Mouse (Mus musculus): ENCODE measurements around the gene Armc10.
"Not testable (repeated sequence)": the region's sequence is repeated elsewhere in the genome, so short reads cannot be mapped to it uniquely, and the experiment has no call there.

Gene Armc10

GRCm38 (mm10) chr5:21669307-21669706 lies 23.7 kb downstream of the Armc10 start:
- DNase-seq: no peak

- no peak for DNase-seq
These were observed 27.4 kb downstream of the Armc10 start for GRCm38 (mm10) chr5:21672812-21673635.

DNA sequence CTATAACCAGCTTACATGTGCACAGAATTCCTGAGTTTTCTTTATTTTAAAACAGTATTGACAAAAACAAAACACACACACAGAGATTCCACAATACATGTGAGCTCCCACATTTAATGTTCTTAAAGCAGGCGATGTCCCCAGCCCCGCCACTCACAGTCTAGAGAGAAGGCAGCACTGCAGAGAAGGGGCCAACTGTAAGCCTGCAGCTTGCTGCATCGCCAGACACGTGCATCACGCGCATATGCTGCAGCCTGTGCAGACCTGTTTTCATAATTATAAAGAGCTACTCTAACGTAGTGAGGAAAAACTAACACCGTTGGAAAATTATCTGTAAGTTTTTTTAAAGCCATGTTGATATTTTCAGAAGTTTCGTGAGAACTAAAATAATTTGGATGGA lies 28.1 kb downstream of the Armc10 start:
- DNase-seq: no peak

- DNase-seq: no peak
These were observed 29.4 kb downstream of the Armc10 start for GRCm38 (mm10) chr5:21675019-21675418.

DNA sequence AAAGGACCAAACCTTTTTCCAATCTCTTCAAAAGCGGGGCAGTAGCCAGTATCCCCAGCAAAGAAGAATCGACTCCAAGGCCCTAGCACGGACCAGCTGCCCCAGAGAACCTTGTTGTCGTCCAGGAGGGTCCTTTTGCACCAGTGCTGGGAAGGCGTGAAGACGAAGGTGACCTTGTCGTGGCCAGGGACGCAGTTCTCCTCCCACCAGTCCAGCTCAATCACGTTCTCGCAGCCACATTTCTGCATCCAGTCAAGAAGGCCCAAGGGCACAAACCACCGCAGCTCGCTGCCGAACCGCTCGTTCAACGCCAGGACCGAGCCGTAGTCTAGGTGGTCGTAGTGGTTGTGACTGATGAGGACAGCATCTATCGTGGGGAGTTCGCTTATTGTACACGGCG lies 29.9 kb downstream of the Armc10 start:
- no peak for DNase-seq

DNA sequence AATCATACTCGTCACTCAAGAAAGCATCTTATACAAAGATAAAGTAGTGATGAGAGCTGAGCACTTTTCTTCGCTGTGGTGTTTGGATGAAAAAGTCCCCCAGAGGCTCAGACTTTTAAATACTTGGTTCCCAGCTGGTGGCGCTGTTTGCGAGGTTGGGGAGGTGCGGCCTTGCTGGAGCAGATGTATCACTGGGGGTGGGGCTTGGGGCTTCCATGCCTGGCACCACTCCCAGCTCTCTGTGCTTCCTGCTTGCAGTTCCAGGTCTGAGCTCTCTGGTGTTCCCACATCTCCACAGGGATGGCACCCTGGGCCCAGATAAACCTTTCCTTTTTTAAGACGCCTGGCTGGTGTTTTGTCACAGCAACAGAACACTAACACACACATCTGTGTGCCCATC lies 32.3 kb downstream of the Armc10 start:
- no peak for DNase-seq

DNA sequence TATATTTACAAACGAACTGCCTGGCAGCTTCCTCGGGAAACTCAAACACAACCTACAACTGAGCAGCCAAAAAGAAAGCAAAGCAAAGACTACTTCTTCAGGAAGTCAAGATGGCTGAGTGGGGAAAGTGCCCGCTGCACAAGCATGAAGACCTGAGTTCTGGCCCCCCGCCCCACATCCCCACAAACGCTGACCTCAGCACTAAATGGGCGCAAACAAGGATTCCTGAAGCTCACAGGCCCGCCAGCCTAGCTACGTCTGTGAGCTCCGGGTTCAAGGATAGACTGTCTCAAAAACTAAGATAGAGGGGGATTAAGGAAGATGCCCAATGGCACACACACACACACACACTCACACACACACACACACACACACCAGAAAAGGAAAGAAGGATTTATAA lies 32.8 kb downstream of the Armc10 start:
- no peak for DNase-seq

GRCm38 (mm10) chr5:21680029-21680428 lies 34.4 kb downstream of the Armc10 start:
- no peak for DNase-seq

DNA sequence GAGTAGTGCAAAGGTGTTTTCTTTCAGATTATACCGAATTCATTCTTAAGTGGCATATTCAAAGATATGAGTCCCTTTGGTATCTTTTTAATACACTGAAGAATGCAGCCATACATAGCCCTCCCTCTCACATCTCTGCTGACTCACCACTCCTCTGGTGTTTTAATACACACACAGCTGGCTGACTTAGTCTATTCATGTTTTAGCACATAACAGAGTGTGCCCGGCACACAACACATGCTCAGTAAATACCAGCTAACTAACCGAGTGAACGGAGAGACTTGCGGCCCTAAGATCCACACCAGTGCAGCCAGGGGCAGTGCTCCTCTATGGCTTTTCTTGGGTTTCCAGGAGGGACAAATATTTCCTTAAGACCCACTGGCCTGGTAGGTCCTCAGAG lies 35.3 kb downstream of the Armc10 start:
- no peak for DNase-seq

DNA sequence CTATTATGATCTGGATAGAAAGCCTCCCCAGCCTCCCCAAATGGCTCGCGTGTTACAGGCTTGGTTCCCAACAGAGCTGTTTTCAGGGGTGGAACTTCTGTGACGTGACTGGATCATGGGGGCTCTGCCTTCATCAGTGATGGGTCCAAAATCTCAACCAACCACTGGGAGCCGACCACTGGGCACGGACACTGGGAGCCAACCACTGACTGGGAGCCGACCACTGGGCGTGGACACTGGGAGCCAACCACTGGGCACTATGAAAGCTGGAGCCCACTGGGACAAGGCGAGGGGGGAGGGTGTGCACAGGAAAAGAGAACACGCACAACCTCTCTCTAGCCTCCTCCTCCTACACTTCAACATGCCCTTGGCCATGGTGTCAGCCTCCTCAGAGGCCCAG lies 38.2 kb downstream of the Armc10 start:
- DNase-seq: no peak

GRCm38 (mm10) chr5:21685001-21685400 lies 39.4 kb downstream of the Armc10 start:
- no peak for DNase-seq

DNA sequence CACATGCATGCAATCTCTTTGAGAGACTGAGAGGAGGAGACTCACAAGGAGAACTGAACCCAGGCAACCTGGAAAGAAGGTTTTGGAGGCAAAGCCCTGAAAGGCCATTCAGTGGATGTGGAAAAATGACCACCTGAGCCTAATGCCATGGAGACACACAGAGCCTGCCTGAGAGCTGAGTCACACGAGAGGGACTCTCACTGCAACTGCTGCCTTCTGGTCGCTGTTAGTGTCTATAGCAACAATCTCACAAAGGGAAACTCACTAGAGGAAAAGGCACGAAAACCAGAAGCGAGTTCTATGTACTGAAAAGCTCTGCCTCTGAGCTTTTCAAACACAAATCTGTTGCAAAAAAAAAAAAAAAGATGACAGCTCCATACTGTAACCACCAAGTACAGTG lies 41.4 kb downstream of the Armc10 start:
- no peak for DNase-seq

DNA sequence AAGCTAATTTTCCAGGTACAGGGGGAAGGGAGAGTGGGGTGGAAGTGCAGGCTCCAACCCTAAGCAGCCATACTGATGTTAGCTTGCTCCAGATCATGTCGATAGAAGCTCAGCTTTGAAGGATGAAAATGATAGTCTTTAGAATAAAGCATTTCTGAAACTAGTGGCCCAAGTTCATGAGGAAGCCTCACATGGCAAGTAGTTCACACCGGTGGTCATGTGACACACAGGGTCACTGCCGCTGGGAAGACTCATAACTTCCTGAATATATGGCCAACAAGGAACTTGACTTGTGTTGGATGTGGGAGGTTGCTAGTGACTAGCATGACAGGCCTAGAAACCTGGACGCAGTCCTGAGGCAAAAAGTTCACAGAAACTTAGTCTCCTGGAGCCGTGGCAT lies 46.6 kb downstream of the Armc10 start:
- no peak for DNase-seq

- no peak for DNase-seq
These were observed 47.8 kb downstream of the Armc10 start for GRCm38 (mm10) chr5:21693372-21693870.

- DNase-seq: no peak
These were observed 49.4 kb downstream of the Armc10 start for GRCm38 (mm10) chr5:21694854-21695490.

DNA sequence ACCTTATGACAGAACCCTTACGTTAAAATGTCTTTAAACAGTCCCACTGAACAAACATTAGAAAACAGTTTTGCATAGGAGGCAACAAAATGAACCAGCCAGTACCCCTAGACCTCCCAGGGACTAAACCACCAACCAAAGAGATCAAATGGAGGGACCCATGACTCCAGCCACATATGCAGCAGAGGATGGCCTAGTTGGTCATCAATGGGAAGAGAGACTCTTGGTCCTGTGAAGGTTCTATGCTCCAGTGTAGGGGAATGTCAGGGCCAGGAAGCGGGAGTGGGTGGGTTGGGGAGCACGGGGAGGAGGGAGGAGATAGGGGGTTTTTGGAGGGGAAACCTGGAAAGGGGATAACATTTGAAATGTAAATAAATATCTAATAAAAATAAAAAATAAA lies 53.9 kb downstream of the Armc10 start:
- not testable (repeated sequence) for DNase-seq

GRCm38 (mm10) chr5:21700272-21700821 lies 54.7 kb downstream of the Armc10 start:
- DNase-seq: no peak

- DNase-seq: peak in 1 of 2 experiments; percentile 43
These were observed 55.3 kb downstream of the Armc10 start for GRCm38 (mm10) chr5:21700934-21701333.

DNA sequence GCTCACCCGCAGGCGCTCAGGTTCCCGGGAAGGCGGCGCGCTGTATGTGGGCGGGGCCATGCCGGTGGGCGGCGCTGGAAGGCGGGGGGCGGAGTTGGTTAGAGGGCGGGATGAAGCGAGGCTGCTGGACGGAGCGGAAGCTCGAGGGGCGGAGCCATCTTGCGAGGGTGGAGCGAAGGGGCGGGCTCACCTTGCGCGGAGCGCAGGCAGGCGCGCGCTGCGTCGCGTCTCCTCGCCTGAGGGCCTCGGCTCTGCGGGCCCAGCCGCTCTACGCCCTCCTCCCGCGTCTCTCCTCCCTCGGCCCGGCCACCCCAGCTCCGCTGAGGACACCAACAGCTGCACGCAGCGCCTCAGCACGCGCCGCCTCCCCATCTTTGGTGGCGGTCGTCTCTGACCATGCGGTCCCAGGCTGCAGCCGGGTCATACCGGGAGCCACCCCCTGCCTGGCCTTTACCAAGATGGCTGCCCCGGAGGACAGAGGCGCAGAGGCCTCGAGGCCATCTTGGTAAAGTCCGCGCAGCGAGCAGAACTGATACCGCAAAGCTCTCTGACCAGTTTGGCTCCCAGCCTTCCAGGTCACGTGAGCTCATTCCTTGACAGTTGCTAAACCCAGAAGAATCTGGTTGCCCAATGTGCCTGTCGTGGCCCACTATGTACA lies 55.9 kb downstream of the Armc10 start, which contains the start of gene Napepld:
Napepld (minus strand) TSS at position 46 of the 658 bp plus-strand sequence.
- DNase-seq: peak; percentile 99

DNA sequence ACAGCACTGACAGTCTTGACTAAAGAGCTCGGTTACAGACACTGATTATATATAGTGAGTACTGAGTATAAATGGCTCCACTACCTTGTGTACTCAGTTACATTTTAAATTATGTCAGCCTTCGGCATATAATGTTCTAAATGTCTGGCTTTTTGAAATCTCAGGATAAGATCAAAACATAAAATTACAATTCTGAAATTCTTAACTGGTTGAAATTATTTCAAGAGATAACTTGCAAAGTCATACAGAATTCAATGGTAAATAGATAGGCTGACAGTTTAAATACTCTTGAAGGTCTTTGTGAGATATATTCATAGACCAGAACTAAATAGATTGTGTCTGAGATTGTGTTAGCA lies 56.4 kb downstream of the Armc10 start:
- DNase-seq: no peak

- DNase-seq: no peak
These were observed 57.4 kb downstream of the Armc10 start for GRCm38 (mm10) chr5:21702873-21703475.

- DNase-seq: no peak
These were observed 58.1 kb downstream of the Armc10 start for GRCm38 (mm10) chr5:21703708-21704107.

DNA sequence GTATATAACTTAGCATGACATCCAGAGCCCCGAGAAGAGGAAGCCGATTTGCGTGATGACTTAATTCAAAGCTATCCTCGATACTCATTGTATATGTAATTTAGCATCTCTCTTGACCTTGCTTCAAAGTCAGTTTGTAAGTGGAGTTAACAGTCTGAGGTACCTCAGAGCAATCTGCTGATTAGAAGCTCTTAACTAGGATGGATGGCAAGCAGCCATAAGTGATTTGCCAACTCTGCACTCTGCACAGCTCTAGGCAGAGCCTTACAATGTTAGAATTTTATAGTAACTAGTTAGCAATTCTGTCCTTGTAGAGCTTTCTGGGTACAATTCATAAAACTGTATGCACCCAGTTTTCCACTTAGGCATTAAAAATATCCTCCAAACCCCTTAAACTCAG lies 60.9 kb downstream of the Armc10 start:
- DNase-seq: peak in 1 of 2 experiments; percentile 20
